Mouse (Mus musculus) erythroblast, embryonic 14.5 days (primary cell): ENCODE measurements around the gene Zbtb42. TPM values are rescaled to one million over a fixed set of nuclear protein-coding genes. Genes with fewer than 3 reads are reported as not detected.

Source experiments
- H3K27me3 ChIP-seq: 2 replicates; pipeline ENCODE4 v1.6.1; 2012; ENCODE audit warnings: inconsistent platforms; ENCODE audit not compliant: control insufficient read depth
- H3K36me3 ChIP-seq: 2 replicates; pipeline ENCODE4 v1.6.1; 2012; ENCODE audit warnings: mild to moderate bottlenecking, inconsistent platforms; ENCODE audit not compliant: control insufficient read depth
- H3K4me1 ChIP-seq: 2 replicates; pipeline ENCODE4 v1.6.1; 2012; ENCODE audit warnings: inconsistent platforms; ENCODE audit not compliant: control insufficient read depth
- H3K4me3 ChIP-seq: replicated peaks from 2 replicates; pipeline ENCODE3; 2012; ENCODE audit warnings: moderate library complexity, mild to moderate bottlenecking, inconsistent platforms
- H3K9me3 ChIP-seq: 2 replicates; pipeline ENCODE4 v1.6.1; 2012; ENCODE audit warnings: low read length, inconsistent platforms, mixed read lengths; ENCODE audit not compliant: control insufficient read depth
- GATA1 ChIP-seq: IDR thresholded peaks from 2 replicates; pipeline ENCODE4 v1.6.1; 2012; ENCODE audit warnings: low read length, inconsistent platforms, mixed read lengths
- TAL1 ChIP-seq: IDR thresholded peaks from 3 replicates; pipeline ENCODE4 v1.6.1; 2012; ENCODE audit warnings: low read length, inconsistent platforms, mixed read lengths
- polyA plus RNA-seq: library from polyadenylated mRNA; stranded (reverse); fragments of >175 nt; gene quantifications from 2 replicates; pipeline ENCODE4 v1.2.3, GENCODE M21; 2012

The Zbtb42 gene
- polyA plus RNA-seq = 0.02 TPM in 1 of 2 replicates, not detected in the other

DNA sequence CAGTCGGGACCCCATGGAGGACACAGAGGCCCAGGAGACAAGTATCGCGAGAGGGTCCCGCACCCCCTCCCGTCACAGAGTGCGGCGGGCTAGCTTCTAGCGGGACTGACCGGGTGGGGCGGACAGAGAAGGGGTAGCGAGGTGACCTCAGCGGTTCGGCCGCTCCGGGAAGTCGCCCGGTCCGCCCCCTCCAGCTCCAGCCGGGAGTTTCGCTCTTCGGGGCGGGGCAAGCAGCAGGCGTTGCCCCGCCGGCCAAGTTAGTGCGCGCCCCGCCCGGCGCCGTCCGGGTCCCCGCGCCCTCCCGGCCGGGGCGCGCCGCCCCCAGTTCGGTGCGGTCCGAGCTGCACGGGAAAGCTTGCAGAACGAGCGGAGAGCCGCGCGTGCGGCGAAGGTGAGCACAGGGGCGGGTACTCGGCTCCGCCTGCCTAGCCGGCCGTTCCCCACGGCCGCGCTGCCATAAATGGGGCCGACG lies at the start of gene Zbtb42:
Gene Zbtb42, plus strand, starts transcription at position 274 of the 472 bp plus-strand sequence.
- H3K36me3 ChIP-seq = no peaks in the 10 kb centered on the region; the same call in 1 of the 2 replicates
- H3K27me3 ChIP-seq = peaks cover 76% of the 10 kb centered on the region
- H3K4me1 ChIP-seq = peaks cover 32% of the 10 kb centered on the region
- peak within 1 kb of the TSS; percentile 62 for H3K4me3 ChIP-seq
- TF ChIP-seq GATA1 = no peak
- TF ChIP-seq TAL1 = no peak
- peaks cover 17% of the 10 kb centered on the region for H3K9me3 ChIP-seq

DNA sequence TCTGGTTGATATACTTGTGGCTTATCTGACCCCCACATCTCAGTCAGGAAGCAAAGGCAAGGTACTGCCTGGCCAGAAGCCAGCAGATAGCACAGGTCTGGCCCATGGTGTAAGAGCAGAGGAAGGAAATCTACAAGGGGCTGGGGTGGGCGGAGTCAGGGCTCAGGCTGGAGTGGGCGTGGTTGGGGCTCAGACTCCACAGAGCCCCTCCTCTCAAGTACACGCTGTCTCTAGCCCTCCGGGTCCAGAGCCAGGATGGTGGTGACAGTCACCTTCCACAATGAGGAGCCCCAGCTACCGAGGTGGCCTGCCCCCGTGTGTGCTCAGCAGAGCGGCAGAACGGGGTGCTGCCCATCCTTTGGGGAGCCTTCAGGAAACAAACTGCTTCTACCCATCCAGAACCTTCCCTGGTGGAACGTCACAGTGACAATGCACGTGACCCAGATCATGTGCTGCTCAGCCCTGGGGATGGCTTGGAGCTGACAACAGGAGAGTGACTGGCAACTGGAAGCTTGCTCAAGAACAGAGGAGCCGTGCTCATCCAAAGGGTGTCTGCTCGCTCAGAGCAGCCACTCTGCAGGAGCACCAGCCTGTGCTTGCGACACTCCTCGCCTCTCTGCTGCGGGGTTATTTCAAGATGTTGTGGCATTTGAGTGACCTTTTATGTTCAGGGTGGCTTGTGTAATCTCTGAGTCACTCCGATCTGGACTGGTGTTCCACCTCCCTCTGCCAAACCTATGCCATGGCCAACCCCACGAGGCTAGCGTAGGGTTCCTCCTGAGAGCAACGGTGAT lies 49.5 kb upstream of the Zbtb42 start:
- TF ChIP-seq TAL1 (no peak), GATA1 (peak; percentile 25; the same call in 1 of the 2 replicates)
- H3K4me1 ChIP-seq = peaks cover 11% of the 10 kb centered on the region
- no peak overlapping the region for H3K4me3 ChIP-seq

DNA sequence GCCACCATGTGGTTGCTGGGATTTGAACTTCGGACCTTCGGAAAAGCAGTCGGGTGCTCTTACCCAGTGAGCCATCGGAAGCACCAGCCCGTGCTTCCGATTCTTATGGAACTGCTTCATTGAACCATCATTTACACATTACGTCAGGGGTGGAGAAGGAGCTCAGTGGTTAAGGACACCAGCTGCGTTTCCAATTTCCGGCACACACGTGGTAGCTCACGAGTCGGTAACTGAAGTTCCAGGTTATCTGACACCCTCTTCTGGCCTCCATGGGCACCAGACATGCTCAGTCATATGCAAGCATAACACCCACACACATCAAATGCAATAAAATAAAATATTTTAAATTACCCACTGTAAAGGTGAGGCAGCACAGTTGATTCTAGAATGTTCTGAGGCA lies 48.6 kb upstream of the Zbtb42 start:
- Histone ChIP-seq H3K9me3 (no peaks in the 10 kb centered on the region), H3K27me3 (no peaks in the 10 kb centered on the region), H3K36me3 (no peaks in the 10 kb centered on the region), H3K4me3 (no peak overlapping the region), H3K4me1 (peaks cover 11% of the 10 kb centered on the region)
- TF ChIP-seq TAL1 = no peak
- TF ChIP-seq GATA1 = no peak

More for the DNA sequence above, 49.5 kb upstream of the Zbtb42 start:
- Histone ChIP-seq H3K36me3 (no peaks in the 10 kb centered on the region), H3K9me3 (no peaks in the 10 kb centered on the region), H3K27me3 (no peaks in the 10 kb centered on the region)

DNA sequence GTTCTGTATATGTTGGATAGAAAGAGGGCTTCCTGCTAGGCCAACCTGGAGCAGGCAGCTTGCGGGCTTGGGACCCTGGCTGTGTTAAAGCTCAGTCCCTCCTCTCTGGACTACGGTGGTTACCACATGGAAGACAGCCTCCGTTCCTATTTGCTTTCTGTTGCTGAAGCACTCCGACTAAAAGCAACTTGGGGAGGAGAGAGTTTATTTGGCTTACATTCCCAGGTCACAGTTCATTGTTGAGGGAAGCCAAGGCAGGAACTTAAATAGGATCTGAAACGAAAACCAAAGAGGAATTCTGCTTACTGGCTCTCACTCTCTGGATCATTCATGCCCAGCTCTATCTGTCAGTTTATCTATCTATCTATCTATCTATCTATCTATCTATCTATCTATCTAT lies 47.8 kb upstream of the Zbtb42 start:
- Histone ChIP-seq H3K9me3 (no peaks in the 10 kb centered on the region), H3K4me1 (peaks cover 11% of the 10 kb centered on the region), H3K4me3 (no peak overlapping the region), H3K36me3 (no peaks in the 10 kb centered on the region), H3K27me3 (no peaks in the 10 kb centered on the region)
- TF ChIP-seq TAL1 (no peak), GATA1 (no peak)

DNA sequence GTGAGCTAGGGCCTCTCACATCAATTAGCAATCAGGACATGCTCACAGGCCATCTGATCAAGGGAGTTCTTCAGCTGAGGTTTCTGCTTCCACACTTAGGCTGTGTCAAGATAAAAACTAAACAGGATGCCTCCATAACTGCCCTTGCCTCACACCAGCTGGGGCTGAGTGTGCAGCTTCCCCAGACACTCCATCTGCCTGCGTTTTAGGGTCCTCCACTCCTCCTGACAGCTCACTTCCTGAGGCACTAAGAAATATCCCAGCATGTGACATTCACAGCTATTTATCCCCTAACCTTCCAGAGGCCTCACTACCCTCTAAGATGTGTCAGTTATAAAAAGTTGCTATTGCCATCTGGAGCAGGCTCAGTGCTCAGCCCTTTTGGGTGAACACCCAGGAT lies 47.2 kb upstream of the Zbtb42 start:
- peaks cover 11% of the 10 kb centered on the region for H3K4me1 ChIP-seq
- H3K9me3 ChIP-seq = no peaks in the 10 kb centered on the region
- no peaks in the 10 kb centered on the region for H3K36me3 ChIP-seq
- TF ChIP-seq GATA1 (no peak), TAL1 (no peak)
- no peaks in the 10 kb centered on the region for H3K27me3 ChIP-seq
- H3K4me3 ChIP-seq = no peak overlapping the region

DNA sequence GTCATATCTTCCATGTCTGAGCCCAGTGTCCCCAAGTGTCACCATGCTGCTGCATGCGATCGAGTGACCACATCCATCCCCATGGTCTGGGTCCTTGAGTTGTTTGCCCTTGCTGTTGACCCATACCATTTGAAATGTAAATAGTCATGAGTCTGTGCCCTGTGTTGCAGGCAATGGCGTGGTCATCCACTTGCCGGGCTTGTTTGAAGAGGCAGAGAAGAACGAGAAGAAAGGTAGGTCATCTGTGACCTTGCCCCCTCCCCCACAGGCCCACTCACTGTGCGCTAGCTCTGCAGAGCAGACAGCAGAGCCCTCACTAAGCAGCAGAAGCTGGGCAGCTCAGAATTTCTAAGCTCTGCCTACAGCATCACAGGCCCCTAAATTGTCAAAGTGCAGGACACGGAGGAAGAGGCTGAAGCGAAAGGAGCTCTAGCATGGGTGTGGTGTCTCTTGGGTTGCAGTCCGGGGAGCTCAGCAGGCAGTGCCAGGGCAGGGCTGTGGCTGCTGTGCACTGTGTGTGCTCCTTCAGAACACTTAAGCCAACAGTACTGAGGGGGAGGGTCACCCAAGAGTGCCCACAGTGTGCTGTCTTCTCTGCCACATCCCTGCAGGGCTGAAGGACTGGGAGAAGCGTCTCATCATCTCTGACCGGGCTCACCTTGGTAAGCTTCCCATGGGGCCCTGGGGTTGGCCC lies 46.4 kb upstream of the Zbtb42 start:
- H3K36me3 ChIP-seq = no peaks in the 10 kb centered on the region
- TF ChIP-seq GATA1 (no peak), TAL1 (no peak)
- no peak overlapping the region for H3K4me3 ChIP-seq
- no peaks in the 10 kb centered on the region for H3K27me3 ChIP-seq
- peaks cover 9% of the 10 kb centered on the region for H3K4me1 ChIP-seq
- no peaks in the 10 kb centered on the region for H3K9me3 ChIP-seq

DNA sequence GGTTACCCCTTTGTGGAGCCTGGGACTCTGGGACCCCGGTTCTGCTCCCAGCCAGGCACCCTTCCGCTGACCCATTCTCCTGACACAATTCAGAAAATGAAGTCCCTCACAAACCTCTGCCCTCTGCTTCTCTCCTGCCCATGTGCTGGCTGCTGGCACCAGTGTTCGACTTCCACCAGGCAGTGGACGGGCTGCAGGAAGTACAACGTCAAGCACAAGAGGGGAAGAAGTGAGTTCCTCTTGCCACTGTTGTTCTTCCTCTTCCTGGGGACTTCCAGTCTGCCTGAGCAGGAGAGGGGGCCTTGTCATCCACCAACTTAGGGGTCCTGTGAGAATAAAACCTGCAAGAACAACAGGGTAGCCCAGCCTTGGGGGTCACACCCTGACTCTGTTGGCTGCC lies 45.7 kb upstream of the Zbtb42 start:
- H3K4me3 ChIP-seq = no peak overlapping the region
- no peaks in the 10 kb centered on the region for H3K9me3 ChIP-seq
- no peaks in the 10 kb centered on the region for H3K36me3 ChIP-seq
- TF ChIP-seq GATA1 (no peak), TAL1 (no peak)
- peaks cover 9% of the 10 kb centered on the region for H3K4me1 ChIP-seq
- no peaks in the 10 kb centered on the region for H3K27me3 ChIP-seq

DNA sequence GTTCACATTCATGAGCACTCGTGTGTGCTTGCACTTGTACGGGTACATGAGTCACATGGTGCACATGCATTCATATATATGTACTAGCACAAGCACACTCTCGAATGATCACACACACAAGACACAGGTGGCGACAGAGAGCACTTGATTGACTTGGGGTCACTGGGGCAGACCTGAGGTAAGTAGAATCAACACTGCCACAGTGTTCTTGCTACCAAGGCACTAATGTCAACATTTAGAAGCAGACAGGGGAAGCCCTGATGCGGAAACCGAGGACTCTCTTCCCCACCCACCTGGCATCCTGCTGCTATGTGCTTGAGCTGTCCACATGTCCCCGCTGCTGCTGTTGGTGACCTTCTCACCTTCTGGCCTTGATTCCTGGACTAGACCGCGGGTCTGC lies 44.9 kb upstream of the Zbtb42 start:
- Histone ChIP-seq H3K9me3 (no peaks in the 10 kb centered on the region), H3K4me3 (no peak overlapping the region), H3K36me3 (no peaks in the 10 kb centered on the region), H3K27me3 (no peaks in the 10 kb centered on the region), H3K4me1 (peaks cover 9% of the 10 kb centered on the region)
- TF ChIP-seq TAL1 (no peak), GATA1 (no peak)

DNA sequence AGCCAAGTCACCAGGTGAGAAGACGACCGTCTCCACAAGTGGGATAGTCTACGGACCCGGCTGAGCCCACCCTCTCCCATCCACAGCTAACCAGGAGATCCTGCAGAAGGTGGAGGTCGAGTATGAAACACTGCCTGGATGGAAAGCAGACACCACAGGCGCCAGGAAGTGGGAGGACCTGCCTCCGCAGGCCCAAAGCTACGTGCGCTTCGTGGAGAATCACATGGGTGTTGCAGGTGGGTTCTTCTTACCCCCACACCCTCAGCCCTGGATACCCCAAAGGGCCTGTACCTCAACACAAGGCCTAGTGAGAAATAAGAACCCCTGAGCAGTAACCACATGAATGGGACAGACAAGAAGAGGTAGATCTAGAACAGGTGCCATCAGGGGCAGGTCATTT lies 39.1 kb upstream of the Zbtb42 start:
- Histone ChIP-seq H3K4me3 (no peak overlapping the region), H3K27me3 (no peaks in the 10 kb centered on the region), H3K9me3 (no peaks in the 10 kb centered on the region), H3K36me3 (no peaks in the 10 kb centered on the region; the same call in 1 of the 2 replicates), H3K4me1 (peaks cover 15% of the 10 kb centered on the region)
- TF ChIP-seq TAL1 (no peak), GATA1 (no peak)
